Mouse (Mus musculus) thymus, postnatal 0 days (tissue): ENCODE data around the gene Creb3l2. TPM values are rescaled to one million over a fixed set of nuclear protein-coding genes. Genes with fewer than 3 reads are reported as not detected.

Experiments used
- DNase-seq: peaks from one replicate; pipeline ENCODE4 v3.0.0-alpha.2; 2015; ENCODE audit warnings: low spot score
- polyA plus RNA-seq: library from polyadenylated mRNA; unstranded; fragments of >200 nt; fragmentation: Nextera tagmentation; extraction: Ambion mirVana; gene quantifications from 2 replicates; pipeline ENCODE4 v1.2.1, GENCODE M21; 2015

Creb3l2 gene
- polyA plus RNA-seq, 1 experiment from 2014 or later = 6.6 TPM

- no peak for DNase-seq
These were observed 30.2 kb downstream of the Creb3l2 start for GRCm38 (mm10) chr6:37411696-37412095.

GRCm38 (mm10) chr6:37409829-37410228 lies 32.1 kb downstream of the Creb3l2 start:
- DNase-seq = no peak

GRCm38 (mm10) chr6:37407876-37408275 lies 34.1 kb downstream of the Creb3l2 start:
- DNase-seq = no peak

- no peak for DNase-seq
These were observed 35.0 kb downstream of the Creb3l2 start for GRCm38 (mm10) chr6:37406903-37407302.

- no peak for DNase-seq
These were observed 35.9 kb downstream of the Creb3l2 start for GRCm38 (mm10) chr6:37406018-37406417.

- no peak for DNase-seq
These were observed 37.6 kb downstream of the Creb3l2 start for GRCm38 (mm10) chr6:37404325-37404724.

- no peak for DNase-seq
These were observed 40.0 kb downstream of the Creb3l2 start for GRCm38 (mm10) chr6:37401928-37402327.

- no peak for DNase-seq
These were observed 41.0 kb downstream of the Creb3l2 start for GRCm38 (mm10) chr6:37400866-37401525.

- no peak for DNase-seq
These were observed 41.8 kb downstream of the Creb3l2 start for GRCm38 (mm10) chr6:37400167-37400566.

- no peak for DNase-seq
These were observed 43.0 kb downstream of the Creb3l2 start for GRCm38 (mm10) chr6:37398943-37399342.

- no peak for DNase-seq
These were observed 44.0 kb downstream of the Creb3l2 start for GRCm38 (mm10) chr6:37397973-37398372.

GRCm38 (mm10) chr6:37397254-37397653 lies 44.7 kb downstream of the Creb3l2 start:
- DNase-seq = no peak

GRCm38 (mm10) chr6:37396127-37396526 lies 45.8 kb downstream of the Creb3l2 start:
- no peak for DNase-seq

GRCm38 (mm10) chr6:37393263-37393662 lies 48.7 kb downstream of the Creb3l2 start:
- no peak for DNase-seq

- no peak for DNase-seq
These were observed 49.7 kb downstream of the Creb3l2 start for GRCm38 (mm10) chr6:37392262-37392661.

- no peak for DNase-seq
These were observed 50.6 kb downstream of the Creb3l2 start for GRCm38 (mm10) chr6:37391313-37391712.

- no peak for DNase-seq
These were observed 53.0 kb downstream of the Creb3l2 start for GRCm38 (mm10) chr6:37388960-37389359.

GRCm38 (mm10) chr6:37388501-37388900 lies 53.4 kb downstream of the Creb3l2 start:
- DNase-seq = no peak

- no peak for DNase-seq
These were observed 54.7 kb downstream of the Creb3l2 start for GRCm38 (mm10) chr6:37387281-37387680.

GRCm38 (mm10) chr6:37385602-37386285 lies 56.2 kb downstream of the Creb3l2 start:
- no peak for DNase-seq

GRCm38 (mm10) chr6:37382761-37383160 lies 59.2 kb downstream of the Creb3l2 start:
- no peak for DNase-seq

- DNase-seq = no peak
These were observed 63.9 kb downstream of the Creb3l2 start for GRCm38 (mm10) chr6:37377836-37378580.
